Comparison of ENCODE assay signal across 9 mouse cellular contexts in genomic region chr1:160399428-160399827, GRCm38 (mm10).
A peak's percentile ranks its signal among the peaks of the same experiment; 100 is the strongest.
DNase-seq lines count a peak whose midpoint lies in the region; ATAC-seq lines count a peak whose summit lies in the region.
"Had no signal": no experiment of that assay in that cellular context is flagged by ENCODE, and none has a peak within 500 bp of the region (broad histone marks: within the 10 kb centered on the region; RNA-seq: fewer than 3 reads in every experiment).

No protein-coding gene starts in this region.

- DNase-seq in gastrocnemius, adult 18-20 months (ENCODE audit: low spot score): peak; percentile 31
- DNase-seq in gastrocnemius, postnatal 4 days (ENCODE audit: low spot score in 2 of 2): no peak
- DNase-seq in midbrain, embryonic 14.5 days: peak; percentile 87
- peak; percentile 61 for DNase-seq in ZHBTc4 (ENCODE audit: low read depth, low spot score)
- peak; percentile 58 for DNase-seq in hindlimb bud, embryonic 11.5 days (ENCODE audit: extremely low spot score, low read depth, low spot score)
- DNase-seq in retina, adult 2 months (ENCODE audit: low read depth, low spot score): peak; percentile 45
- DNase-seq in gastrocnemius, postnatal 36 days: no peak

- H3K27me3 ChIP-seq in midbrain, embryonic 14.5 days (ENCODE audit: control insufficient read depth, insufficient read depth, low read length): no peaks in the 10 kb centered on the region
- no peaks in the 10 kb centered on the region for H3K27me3 ChIP-seq in midbrain, embryonic 15.5 days (replicated peaks)
- H3K27me3 ChIP-seq: heart, embryonic 15.5 days had no signal

- H3K27ac ChIP-seq in midbrain, embryonic 14.5 days (replicated peaks; ENCODE audit: low read depth, low read length): no peak overlapping the region
- no peak overlapping the region for H3K27ac ChIP-seq in midbrain, embryonic 15.5 days
- H3K27ac ChIP-seq: heart, embryonic 15.5 days had no signal

- no peak overlapping the region for H3K4me2 ChIP-seq in midbrain, embryonic 14.5 days (ENCODE audit: low read length)
- no peak overlapping the region for H3K4me2 ChIP-seq in midbrain, embryonic 15.5 days
- H3K4me2 ChIP-seq: heart, embryonic 15.5 days had no signal

- no peak overlapping the region for H3K9ac ChIP-seq in midbrain, embryonic 14.5 days (replicated peaks; ENCODE audit: low read length)
- H3K9ac ChIP-seq in midbrain, embryonic 15.5 days: no peak overlapping the region
- H3K9ac ChIP-seq: heart, embryonic 15.5 days had no signal

- ATAC-seq in midbrain, embryonic 14.5 days (ENCODE audit: low FRiP score, low TSS enrichment): no peak
- ATAC-seq in midbrain, embryonic 15.5 days (replicated peaks): no peak

- intact Hi-C loops in gastrocnemius, postnatal 36 days (cut with DNase I): loop anchor here (2.0 kb wide), 1 partner anchor 317 kb away; no protein-coding TSS in a partner anchor

- no peaks in the 10 kb centered on the region for H3K36me3 ChIP-seq in midbrain, embryonic 14.5 days (ENCODE audit: control insufficient read depth, insufficient read depth, low read length)
- H3K36me3 ChIP-seq in midbrain, embryonic 15.5 days (replicated peaks): no peaks in the 10 kb centered on the region
- H3K36me3 ChIP-seq: heart, embryonic 15.5 days had no signal

- H3K9me3 ChIP-seq in midbrain, embryonic 14.5 days (ENCODE audit: control insufficient read depth, low read length): no peaks in the 10 kb centered on the region
- H3K9me3 ChIP-seq in midbrain, embryonic 15.5 days: no peaks in the 10 kb centered on the region
- H3K9me3 ChIP-seq: heart, embryonic 15.5 days had no signal

- no peaks in the 10 kb centered on the region for H3K4me1 ChIP-seq in midbrain, embryonic 14.5 days (ENCODE audit: control insufficient read depth, insufficient read depth, low read length)
- H3K4me1 ChIP-seq in midbrain, embryonic 15.5 days: no peaks in the 10 kb centered on the region

- H3K4me3 ChIP-seq in midbrain, embryonic 14.5 days (replicated peaks; ENCODE audit: low read depth, low read length): no peak overlapping the region
- H3K4me3 ChIP-seq in midbrain, embryonic 15.5 days: no peak overlapping the region
- H3K4me3 ChIP-seq: heart, embryonic 15.5 days had no signal

Comparison
In these comparisons a context has a peak if more than half of its experiments do, and no peak if none do; other contexts are left out.
1. DNase-seq: peak in gastrocnemius, adult 18-20 months (single experiment), midbrain, embryonic 14.5 days (single experiment), ZHBTc4 (single experiment), hindlimb bud, embryonic 11.5 days (single experiment) and retina, adult 2 months (single experiment); none in gastrocnemius, postnatal 4 days (0 of 2) and gastrocnemius, postnatal 36 days (0 of 2).